In the genomic region with DNA sequence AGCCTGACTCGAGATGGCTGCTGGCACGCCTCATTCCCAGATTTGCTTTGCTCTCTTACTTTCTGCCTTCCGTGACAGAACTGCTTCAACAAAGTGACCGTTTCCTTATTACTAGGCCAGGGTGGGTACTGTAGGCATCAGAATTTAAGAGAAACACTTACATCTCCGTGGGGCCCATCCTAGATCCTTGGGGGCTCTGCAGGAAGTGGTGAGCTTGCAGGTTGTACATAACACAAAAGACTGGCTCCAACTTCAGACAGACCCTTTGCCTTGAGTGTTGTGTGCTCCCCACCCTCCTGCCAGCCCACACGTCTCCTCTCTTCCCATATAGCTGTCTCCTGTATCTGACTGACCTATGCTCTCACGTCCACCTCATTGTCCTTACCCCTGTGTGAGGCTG, we compare ENCODE assay signal across 43 mouse cellular contexts. TPM values are rescaled to one million over a fixed set of nuclear protein-coding genes. Genes with fewer than 3 reads are reported as not detected.
"Had no signal": no experiment of that assay in that cellular context is flagged by ENCODE, and none has a peak within 500 bp of the region (broad histone marks: within the 10 kb centered on the region; RNA-seq: fewer than 3 reads in every experiment).

No protein-coding gene starts in this region.

- DNase-seq: heart, adult 2 months; heart, postnatal 10 days; heart, postnatal 14 days; heart, postnatal 36 days; heart, postnatal 4 days; kidney, adult 11 months; kidney, adult 18-20 months; kidney, adult 2 months; kidney, adult 8-10 months; kidney, adult 9 months; kidney, postnatal 10 days; kidney, postnatal 14 days; kidney, postnatal 25 days; kidney, postnatal 36 days; kidney, postnatal 4 days; layer of hippocampus, adult 9-11 months had no signal

- H3K4me1 ChIP-seq: heart, embryonic 10.5 days; heart, embryonic 12.5 days; heart, embryonic 13.5 days; heart, embryonic 15.5 days; hindbrain, embryonic 10.5 days; hindbrain, embryonic 12.5 days; hindbrain, embryonic 13.5 days; hindbrain, embryonic 15.5 days; intestine, embryonic 15.5 days; kidney, embryonic 15.5 days had no signal

- H3K27me3 ChIP-seq: heart, embryonic 12.5 days; heart, embryonic 13.5 days; heart, embryonic 15.5 days; hindbrain, embryonic 12.5 days; hindbrain, embryonic 13.5 days; hindbrain, embryonic 15.5 days; intestine, embryonic 15.5 days; kidney, embryonic 15.5 days had no signal

- H3K4me3 ChIP-seq: heart, adult 2 months; heart, embryonic 10.5 days; heart, embryonic 12.5 days; heart, embryonic 13.5 days; heart, embryonic 15.5 days; hindbrain, embryonic 10.5 days; hindbrain, embryonic 12.5 days; hindbrain, embryonic 13.5 days; hindbrain, embryonic 15.5 days; intestine, embryonic 15.5 days; kidney, embryonic 15.5 days; layer of hippocampus, adult 2 months had no signal

- H3K27ac ChIP-seq: heart, adult 2 months; heart, embryonic 10.5 days; heart, embryonic 13.5 days; heart, embryonic 15.5 days; hindbrain, embryonic 10.5 days; hindbrain, embryonic 12.5 days; hindbrain, embryonic 13.5 days; hindbrain, embryonic 14.5 days; hindbrain, embryonic 15.5 days; hindbrain, postnatal 0 days; intestine, embryonic 15.5 days; kidney, embryonic 15.5 days; kidney, postnatal 0 days; layer of hippocampus, adult 2 months had no signal

RNA-seq across cellular contexts. Expression of a gene that starts 37.2 kb away (rescaled TPM):
- polyA plus RNA-seq: heart, embryonic 10.5 days; heart, embryonic 11.5 days; heart, embryonic 12.5 days; heart, embryonic 13.5 days; heart, embryonic 14.5 days; heart, postnatal 0 days; inflammation-experienced regulatory T-cells, adult 6 months; intestine, embryonic 14.5 days; intestine, embryonic 15.5 days; intestine, embryonic 16.5 days; intestine, postnatal 0 days; kidney, adult 2 months; kidney, embryonic 14.5 days; kidney, embryonic 15.5 days; kidney, embryonic 16.5 days; kidney, postnatal 0 days; large intestine, adult 2 months had no signal

RNA-seq across cellular contexts. Expression of a gene that starts 37.4 kb away (rescaled TPM):
- polyA plus RNA-seq: heart, adult 2 months; heart, embryonic 10.5 days; heart, embryonic 11.5 days; heart, embryonic 12.5 days; heart, embryonic 13.5 days; heart, embryonic 14.5 days; heart, embryonic 15.5 days; heart, embryonic 16.5 days; heart, postnatal 0 days; hindbrain, embryonic 10.5 days; hindbrain, embryonic 11.5 days; hindbrain, embryonic 12.5 days; hindbrain, embryonic 13.5 days; hindbrain, embryonic 14.5 days; hindbrain, embryonic 15.5 days; hindbrain, embryonic 16.5 days; hindbrain, postnatal 0 days; inflammation-experienced regulatory T-cells, adult 6 months; intestine, embryonic 14.5 days; intestine, embryonic 15.5 days; intestine, embryonic 16.5 days; intestine, postnatal 0 days; kidney, adult 2 months; kidney, embryonic 14.5 days; kidney, embryonic 15.5 days; kidney, embryonic 16.5 days; kidney, postnatal 0 days; large intestine, adult 2 months had no signal

RNA-seq across cellular contexts. Expression of a gene that starts 58.4 kb away (rescaled TPM):
- polyA plus RNA-seq: heart, embryonic 11.5 days; heart, postnatal 0 days; kidney, adult 2 months had no signal
